Mouse (Mus musculus) thymus, postnatal 0 days (tissue): ENCODE measurements around the gene Ppp1r9a. TPM values are rescaled to one million over a fixed set of nuclear protein-coding genes. Genes with fewer than 3 reads are reported as not detected.
"Not testable (repeated sequence)": the region's sequence is repeated elsewhere in the genome, so short reads cannot be mapped to it uniquely, and the experiment has no call there.

Source experiments
- DNase-seq: peaks from one replicate; pipeline ENCODE4 v3.0.0-alpha.2; 2015; ENCODE audit warnings: low spot score
- polyA plus RNA-seq: library from polyadenylated mRNA; unstranded; fragments of >200 nt; fragmentation: Nextera tagmentation; extraction: Ambion mirVana; gene quantifications from 2 replicates; pipeline ENCODE4 v1.2.1, GENCODE M21; 2015

Ppp1r9a gene
- 0.76 and 0.91 TPM in 2 replicates for polyA plus RNA-seq

GRCm38 (mm10) chr6:4902674-4903324, at the start of gene Ppp1r9a:
Ppp1r9a (plus strand) TSS chr6:4902917.
- no peak for DNase-seq

GRCm38 (mm10) chr6:4855236-4855635, 47.5 kb upstream of the Ppp1r9a start:
- no peak for DNase-seq

GRCm38 (mm10) chr6:4856919-4857318, 45.8 kb upstream of the Ppp1r9a start:
- DNase-seq: no peak

GRCm38 (mm10) chr6:4884316-4884715, 18.4 kb upstream of the Ppp1r9a start:
- no peak for DNase-seq

DNA sequence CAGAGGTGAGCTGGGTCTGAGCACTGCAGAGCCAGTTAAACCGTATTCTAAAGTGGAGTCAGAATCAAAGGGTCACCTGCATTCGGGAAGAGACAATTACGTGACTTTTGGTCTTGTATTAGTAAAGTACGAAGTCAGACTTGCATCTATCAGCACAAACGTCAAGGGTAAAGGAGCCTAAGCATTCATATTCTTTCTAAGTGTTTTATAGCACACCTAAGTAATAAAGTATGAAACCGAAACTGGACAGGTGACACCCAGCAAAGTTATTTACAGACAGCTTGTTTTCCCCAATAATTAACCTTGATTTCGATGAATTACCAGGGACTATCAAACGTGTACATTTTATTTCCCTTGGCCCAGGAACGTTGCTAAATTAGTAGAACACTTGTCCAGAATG, 13.2 kb upstream of the Ppp1r9a start:
- DNase-seq: no peak

- no peak for DNase-seq
Observed at GRCm38 (mm10) chr6:4892417-4892816, 10.3 kb upstream of the Ppp1r9a start.

DNA sequence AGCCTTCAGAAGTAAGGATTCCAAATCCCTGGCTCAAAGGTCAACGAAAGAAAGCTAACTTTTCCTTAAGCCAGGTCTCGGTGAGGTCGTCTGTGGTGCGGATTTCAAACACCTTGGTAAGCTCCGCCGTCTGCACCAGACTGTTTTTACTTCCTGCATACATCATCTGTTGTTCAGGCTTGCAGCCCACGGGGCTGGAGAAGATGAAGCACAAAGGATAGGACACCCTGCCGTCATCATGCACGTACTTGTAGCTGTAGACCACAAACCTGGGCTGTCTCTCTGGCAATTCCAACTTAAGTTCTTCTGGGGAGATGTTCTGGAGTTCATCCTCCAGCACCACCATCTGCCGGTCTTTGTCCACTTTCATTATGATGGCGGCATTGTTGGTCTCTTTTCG, 9.4 kb upstream of the Ppp1r9a start:
- DNase-seq: not testable (repeated sequence)

DNA sequence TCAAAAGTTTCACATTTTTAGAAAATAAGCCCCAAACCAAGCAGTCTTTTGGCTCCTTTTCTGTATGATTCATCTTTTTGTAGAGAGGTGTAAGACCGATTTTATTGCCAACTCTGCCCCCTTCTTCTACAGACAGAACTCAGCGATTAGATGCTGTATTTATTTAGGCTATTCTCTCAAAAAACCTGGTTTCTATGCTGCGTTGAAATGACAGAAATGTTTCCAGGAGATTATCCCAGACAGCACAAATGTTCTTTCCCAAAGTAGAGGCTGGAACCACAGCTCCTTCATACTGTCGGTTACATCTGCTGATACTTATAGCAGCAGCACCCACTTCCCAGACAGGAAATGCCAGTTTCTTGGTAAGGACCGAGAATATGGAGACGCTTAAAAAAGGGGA, 2.8 kb upstream of the Ppp1r9a start:
- DNase-seq: no peak

GRCm38 (mm10) chr6:4903325-4904054, 773 bp downstream of the Ppp1r9a start:
- no peak for DNase-seq

- DNase-seq: no peak
Observed at GRCm38 (mm10) chr6:4904055-4904450, 1.3 kb downstream of the Ppp1r9a start.

- DNase-seq: no peak
Observed at GRCm38 (mm10) chr6:4910042-4910634, 7.4 kb downstream of the Ppp1r9a start.

GRCm38 (mm10) chr6:4918470-4918869, 15.8 kb downstream of the Ppp1r9a start:
- no peak for DNase-seq

- not testable (repeated sequence) for DNase-seq
Observed at GRCm38 (mm10) chr6:4923791-4924190, 21.1 kb downstream of the Ppp1r9a start.

- DNase-seq: no peak
Observed at GRCm38 (mm10) chr6:4925966-4926687, 23.4 kb downstream of the Ppp1r9a start.

DNA sequence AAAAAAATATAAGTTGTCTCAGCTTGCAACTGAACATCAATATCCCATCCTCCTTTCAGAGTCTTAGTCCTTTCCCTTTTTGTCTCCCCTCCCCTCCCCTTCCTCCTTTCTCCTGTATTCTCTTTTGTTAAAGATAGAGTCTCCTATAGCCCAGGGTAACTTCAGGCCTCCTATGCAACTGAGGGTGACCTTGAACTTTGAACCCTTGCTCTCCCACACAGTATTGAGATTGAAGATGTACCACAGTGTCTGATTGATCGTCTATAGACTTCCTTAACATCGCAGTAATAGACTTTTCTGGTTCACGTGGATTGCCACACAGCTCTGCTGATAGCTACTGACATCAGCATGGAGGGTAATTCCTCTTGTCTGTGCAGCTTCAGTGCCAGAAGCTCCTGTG, 27.6 kb downstream of the Ppp1r9a start:
- no peak for DNase-seq

GRCm38 (mm10) chr6:4938901-4939300, 36.2 kb downstream of the Ppp1r9a start:
- no peak for DNase-seq

GRCm38 (mm10) chr6:4940086-4940485, 37.4 kb downstream of the Ppp1r9a start:
- no peak for DNase-seq

DNA sequence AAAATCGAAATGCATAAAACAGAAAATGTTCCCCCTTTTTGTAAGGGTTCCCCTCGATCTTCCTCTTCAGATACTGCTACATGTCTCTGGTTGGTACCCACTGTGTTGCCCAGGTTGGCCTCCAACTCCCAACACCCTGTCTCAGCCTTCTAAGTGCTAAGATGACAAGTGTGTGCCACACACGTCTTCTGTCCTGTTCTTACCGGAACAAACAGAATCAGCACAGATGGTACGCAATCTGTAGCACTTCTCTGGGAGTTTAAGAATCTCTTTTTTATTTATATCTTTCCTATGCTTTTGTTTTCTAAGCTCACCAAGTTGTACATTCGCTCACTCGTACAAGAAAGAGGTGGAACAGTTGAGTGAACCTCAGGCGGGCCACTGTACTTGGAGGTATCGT, 37.9 kb downstream of the Ppp1r9a start:
- DNase-seq: no peak

GRCm38 (mm10) chr6:4943821-4944220, 41.1 kb downstream of the Ppp1r9a start:
- no peak for DNase-seq

DNA sequence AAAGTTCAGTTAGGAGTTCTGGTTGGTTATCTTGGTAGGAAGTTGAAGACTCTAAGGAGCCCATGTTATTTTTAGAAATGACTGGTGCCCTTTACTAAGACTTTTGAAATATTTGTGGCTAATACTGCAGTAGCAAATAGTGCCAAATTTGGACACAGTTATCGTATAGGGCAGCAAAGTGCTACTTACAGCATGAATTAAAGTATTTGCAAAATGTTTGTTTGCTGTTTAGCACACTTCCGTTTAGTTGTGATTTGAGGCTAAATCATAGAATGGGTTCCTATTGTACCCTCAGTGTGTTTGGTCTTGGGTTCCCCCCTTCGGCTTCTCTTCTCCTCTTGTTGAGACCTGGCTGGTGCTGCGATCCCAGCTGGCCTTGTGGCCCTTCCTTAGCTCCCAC, 45.3 kb downstream of the Ppp1r9a start:
- DNase-seq: no peak

DNA sequence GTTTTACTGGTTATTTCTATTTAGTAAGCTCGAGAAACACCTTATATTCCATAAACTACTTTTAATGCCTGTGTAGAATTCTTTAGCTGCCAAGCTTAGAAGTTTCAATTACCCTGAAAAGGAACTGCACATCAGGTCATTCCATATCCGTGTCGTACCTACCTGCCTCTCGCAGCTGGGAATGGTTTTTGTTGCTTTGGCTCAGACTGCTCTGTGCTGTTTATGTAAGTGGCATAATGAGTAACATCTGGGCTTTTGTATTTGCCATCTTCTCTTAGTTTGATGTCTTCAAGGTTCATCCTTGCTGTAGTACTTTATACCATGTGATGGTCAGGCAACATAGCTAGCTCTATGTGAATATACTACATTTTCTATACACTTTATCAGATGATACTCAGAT, 47.0 kb downstream of the Ppp1r9a start:
- DNase-seq: no peak
